Mouse (Mus musculus) MEL (cell line): ENCODE measurements at regions not wholly inside any gene's neighbourhood (a gene's known extent, or its start where the extent isn't known, plus 50 kb on each side); places are given as distances from the start of the nearest gene placed in this dataset.

Experiments
- DNase-seq: peaks from one replicate; pipeline ENCODE4 v3.0.0; 2011; ENCODE audit warnings: low read depth, low spot score
- H3K27ac ChIP-seq: 2 replicates; pipeline ENCODE4 v1.5.1; 2012; ENCODE audit warnings: low read depth, mild to moderate bottlenecking, control low read depth, low read length, moderate library complexity; ENCODE audit not compliant: control insufficient read depth
- H3K27me3 ChIP-seq, 2 experiments: fragments of 150-350 bp in 1 of 2; sonication (generic) in 1 of 2; 2 replicates each; pipeline ENCODE4 v1.6.1; 2012; ENCODE audit warnings: low read length in 2 of 2, mild to moderate bottlenecking in 2 of 2, improper control_type of control experiment in 1 of 2, moderate library complexity in 1 of 2; ENCODE audit not compliant: insufficient read depth in 2 of 2, control insufficient read depth in 1 of 2
- H3K36me3 ChIP-seq, 2 experiments: 2 replicates each; pipeline ENCODE4 v1.6.1; 2012 to 2014; ENCODE audit warnings: low read length in 2 of 2, improper control_type of control experiment in 1 of 2, inconsistent platforms in 1 of 2, mild to moderate bottlenecking in 1 of 2; ENCODE audit not compliant: insufficient read depth in 2 of 2, control insufficient read depth in 1 of 2
- H3K4me1 ChIP-seq, 2 experiments: fragments of 150-350 bp in 1 of 2; sonication (generic) in 1 of 2; 2 replicates each; pipeline ENCODE4 v1.6.1; 2012; ENCODE audit warnings: low read length in 2 of 2, improper control_type of control experiment in 1 of 2, mild to moderate bottlenecking in 1 of 2; ENCODE audit not compliant: insufficient read depth in 2 of 2, control insufficient read depth in 1 of 2
- H3K4me3 ChIP-seq, 2 experiments: fragments of 150-350 bp in 1 of 2; sonication (generic) in 1 of 2; 2 replicates each; pipeline ENCODE4 v1.5.1; 2012; ENCODE audit warnings: low read depth in 2 of 2, low read length in 2 of 2, mild to moderate bottlenecking in 2 of 2, moderate library complexity in 2 of 2, control low read depth in 1 of 2, improper control_type of control experiment in 1 of 2; ENCODE audit not compliant: control insufficient read depth in 1 of 2, insufficient read depth in 1 of 2
- H3K79me2 ChIP-seq: 2 replicates; pipeline ENCODE4 v1.6.1; 2012; ENCODE audit warnings: mild to moderate bottlenecking, low read length, moderate library complexity; ENCODE audit not compliant: control insufficient read depth, poor library complexity, insufficient read depth
- H3K9ac ChIP-seq: 2 replicates; pipeline ENCODE4 v1.6.1; 2012; ENCODE audit warnings: low read depth, mild to moderate bottlenecking, control low read depth, low read length, moderate library complexity; ENCODE audit not compliant: control insufficient read depth, poor library complexity, severe bottlenecking
- H3K9me3 ChIP-seq: fragments of 150-350 bp; sonication (generic); replicated peaks from 2 replicates; pipeline ENCODE4 v1.6.1; 2012; ENCODE audit warnings: mild to moderate bottlenecking, low read length, improper control_type of control experiment, moderate library complexity; ENCODE audit not compliant: insufficient read depth
- CHD2 ChIP-seq: IDR thresholded peaks from 2 replicates; pipeline ENCODE4 v1.6.1; 2011; ENCODE audit warnings: low read length, improper control_type of control experiment
- CTCF ChIP-seq, 3 experiments: IDR thresholded peaks in 2 of 3; conservative IDR thresholded peaks in 1 of 3; 2 replicates each; pipeline ENCODE4 v1.5.1; 2011 to 2012; ENCODE audit warnings: low read length in 3 of 3, low read depth in 2 of 3, mild to moderate bottlenecking in 2 of 3, improper control_type of control experiment in 1 of 3, inconsistent platforms in 1 of 3, mixed read lengths in 1 of 3, moderate library complexity in 1 of 3; ENCODE audit not compliant: control insufficient read depth in 1 of 3, insufficient read depth in 1 of 3, poor library complexity in 1 of 3, severe bottlenecking in 1 of 3
- E2F4 ChIP-seq: IDR thresholded peaks from 2 replicates; pipeline ENCODE4 v1.6.1; 2011; ENCODE audit warnings: low read depth, low read length, improper control_type of control experiment, borderline replicate concordance
- ELF1 ChIP-seq: IDR thresholded peaks from 2 replicates; pipeline ENCODE4 v1.6.1; 2014; ENCODE audit warnings: low read depth, mild to moderate bottlenecking, inconsistent platforms, low read length, improper control_type of control experiment, moderate library complexity
- ETS1 ChIP-seq: IDR thresholded peaks from 2 replicates; pipeline ENCODE4 v1.6.1; 2012; ENCODE audit warnings: low read depth, mild to moderate bottlenecking, inconsistent platforms, low read length, improper control_type of control experiment, moderate library complexity
- GABPA ChIP-seq: IDR thresholded peaks from 2 replicates; pipeline ENCODE4 v1.6.1; 2012; ENCODE audit warnings: low read depth, mild to moderate bottlenecking, inconsistent platforms, low read length, improper control_type of control experiment, moderate library complexity
- JUND ChIP-seq: IDR thresholded peaks from 2 replicates; pipeline ENCODE4 v1.6.1; 2011; ENCODE audit warnings: low read depth, mild to moderate bottlenecking, improper control_type of control experiment, low read length
- KAT2A ChIP-seq: conservative IDR thresholded peaks from 2 replicates; pipeline ENCODE4 v1.6.1; 2012; ENCODE audit warnings: low read depth, low read length, improper control_type of control experiment, inconsistent platforms
- MAFK ChIP-seq: IDR thresholded peaks from 2 replicates; pipeline ENCODE4 v1.6.1; 2011; ENCODE audit warnings: low read depth, mild to moderate bottlenecking, low read length, improper control_type of control experiment, borderline replicate concordance
- MAX ChIP-seq: IDR thresholded peaks from 2 replicates; pipeline ENCODE4 v1.6.1; 2011; ENCODE audit warnings: low read length, improper control_type of control experiment
- MXI1 ChIP-seq: IDR thresholded peaks from 2 replicates; pipeline ENCODE4 v1.6.1; 2011; ENCODE audit warnings: mild to moderate bottlenecking, low read depth, low read length, improper control_type of control experiment
- MYB ChIP-seq: IDR thresholded peaks from 2 replicates; pipeline ENCODE4 v1.6.1; 2011; ENCODE audit warnings: mild to moderate bottlenecking, low read depth, low read length, improper control_type of control experiment
- MYC ChIP-seq: IDR thresholded peaks from 2 replicates; pipeline ENCODE4 v1.6.1; 2011; ENCODE audit warnings: low read depth, mild to moderate bottlenecking, low read length, improper control_type of control experiment, moderate library complexity
- NELFE ChIP-seq: IDR thresholded peaks from 2 replicates; pipeline ENCODE4 v1.6.1; 2011; ENCODE audit warnings: low read depth, low read length, improper control_type of control experiment
- POLR2AphosphoS5 ChIP-seq: IDR thresholded peaks from 2 replicates; pipeline ENCODE4 v1.6.1; 2012; ENCODE audit warnings: low read depth, borderline replicate concordance, mild to moderate bottlenecking, inconsistent platforms, low read length, moderate library complexity, mixed read lengths
- RCOR1 ChIP-seq: IDR thresholded peaks from 2 replicates; pipeline ENCODE4 v1.6.1; 2012; ENCODE audit warnings: low read depth, mild to moderate bottlenecking, inconsistent platforms, low read length, improper control_type of control experiment
- SIN3A ChIP-seq: IDR thresholded peaks from 2 replicates; pipeline ENCODE4 v1.6.1; 2012; ENCODE audit warnings: low read length, improper control_type of control experiment, inconsistent platforms
- TBP ChIP-seq: IDR thresholded peaks from 2 replicates; pipeline ENCODE4 v1.8.0; 2011; ENCODE audit warnings: low read depth, low read length, improper control_type of control experiment
- TCF12 ChIP-seq: IDR thresholded peaks from 2 replicates; pipeline ENCODE4 v1.6.1; 2014; ENCODE audit warnings: low read depth, mild to moderate bottlenecking, inconsistent platforms, low read length, improper control_type of control experiment, moderate library complexity
- UBTF ChIP-seq: IDR thresholded peaks from 2 replicates; pipeline ENCODE4 v1.6.1; 2012; ENCODE audit warnings: low read depth, mild to moderate bottlenecking, inconsistent platforms, low read length, improper control_type of control experiment, moderate library complexity, borderline replicate concordance; ENCODE audit not compliant: insufficient read depth
- USF1 ChIP-seq: IDR thresholded peaks from 2 replicates; pipeline ENCODE4 v1.6.1; 2014; ENCODE audit warnings: low read depth, mild to moderate bottlenecking, inconsistent platforms, low read length, improper control_type of control experiment, moderate library complexity
- ZMIZ1 ChIP-seq: IDR thresholded peaks from 2 replicates; pipeline ENCODE4 v1.6.1; 2012; ENCODE audit warnings: low read depth, mild to moderate bottlenecking, inconsistent platforms, low read length, improper control_type of control experiment, moderate library complexity
- ZNF384 ChIP-seq: IDR thresholded peaks from 2 replicates; pipeline ENCODE4 v1.6.1; 2012; ENCODE audit warnings: low read depth, mild to moderate bottlenecking, inconsistent platforms, low read length, improper control_type of control experiment

DNA sequence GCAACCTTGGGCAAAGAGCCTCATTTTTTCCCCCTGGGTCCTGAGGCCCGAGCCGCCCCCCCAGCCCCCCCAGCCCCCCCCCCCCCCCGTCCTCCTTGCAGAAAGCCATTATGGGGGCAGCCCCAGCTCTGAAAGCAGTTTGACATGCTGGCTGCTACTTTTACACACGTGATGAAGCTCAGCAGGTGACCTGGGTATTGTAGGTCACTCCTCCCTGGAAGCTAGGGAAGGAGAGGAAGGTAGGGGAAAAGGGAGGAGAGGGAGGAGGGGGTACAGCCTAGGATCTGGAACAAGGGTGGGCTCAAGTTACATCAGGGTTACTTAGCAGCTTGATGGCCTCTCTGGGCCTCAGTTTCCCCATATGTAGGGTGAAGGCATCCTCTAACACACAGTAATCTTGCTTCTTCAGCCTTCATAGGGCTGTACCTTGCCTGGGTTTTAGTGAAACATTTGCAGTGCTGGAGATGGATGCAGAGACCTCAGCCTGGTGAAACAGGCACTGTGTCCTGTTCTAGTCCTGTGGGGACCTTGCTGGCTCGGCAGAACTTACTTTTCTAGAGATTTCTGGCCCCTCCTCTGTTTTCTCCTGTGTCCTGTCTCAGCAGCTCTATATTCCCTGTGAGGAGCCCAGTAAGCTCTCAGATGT is 138.3 kb downstream of the Mn1 start:
- Histone ChIP-seq H3K4me1 (no peaks in the 10 kb centered on the region), H3K4me3 (no peak overlapping the region), H3K27ac (no peak overlapping the region), H3K79me2 (no peaks in the 10 kb centered on the region), H3K36me3 (no peaks in the 10 kb centered on the region), H3K9me3 (no peaks in the 10 kb centered on the region), H3K9ac (no peak overlapping the region), H3K27me3 (no peaks in the 10 kb centered on the region)
- no peak for DNase-seq
- TF ChIP-seq JUND (no peak), KAT2A (no peak), UBTF (no peak), CTCF (IDR thresholded peaks at IDR 0.05 in 2 of 3, conservative IDR thresholded peaks at IDR 0.05 in 1 of 3; ENCODE audit: control insufficient read depth in 1 of 3, insufficient read depth in 1 of 3, low read depth in 2 of 3, low read length in 3 of 3, poor library complexity in 1 of 3, severe bottlenecking in 1 of 3) (no peak), USF1 (no peak), MYB (no peak), GABPA (no peak), TBP (no peak), MYC (no peak), ZNF384 (no peak), NELFE (no peak), ETS1 (no peak), MAFK (no peak), SIN3A (no peak), ZMIZ1 (no peak), RCOR1 (no peak)

GRCm38 (mm10) chr5:111555981-111556380 is 138.8 kb downstream of the Mn1 start:
- Histone ChIP-seq H3K27me3 (no peaks in the 10 kb centered on the region), H3K4me3 (no peak overlapping the region), H3K4me1 (no peaks in the 10 kb centered on the region), H3K36me3 (no peaks in the 10 kb centered on the region), H3K9ac (no peak overlapping the region), H3K27ac (no peak overlapping the region), H3K9me3 (no peaks in the 10 kb centered on the region), H3K79me2 (no peaks in the 10 kb centered on the region)
- TF ChIP-seq KAT2A: no peak
- TF ChIP-seq USF1: no peak
- TF ChIP-seq MXI1: no peak
- no peak for TF ChIP-seq TCF12
- no peak for TF ChIP-seq CHD2
- no peak for TF ChIP-seq MAX
- TF ChIP-seq E2F4: no peak
- no peak for TF ChIP-seq POLR2AphosphoS5
- TF ChIP-seq ELF1: no peak
- no peak for DNase-seq
